Mouse (Mus musculus) ES-E14 (cell line): ENCODE measurements at regions not wholly inside any gene's neighbourhood (a gene's known extent, or its start where the extent isn't known, plus 50 kb on each side); places are given as distances from the start of the nearest gene placed in this dataset.

Experiments used
- MAFK ChIP-seq: IDR thresholded peaks from 2 replicates; pipeline ENCODE4 v1.6.1; 2014; ENCODE audit warnings: mild to moderate bottlenecking, low read depth, low read length, inconsistent platforms; ENCODE audit not compliant: insufficient read depth
- ZC3H11A ChIP-seq: IDR thresholded peaks from 2 replicates; pipeline ENCODE4 v1.6.1; 2012; ENCODE audit warnings: low read depth, mild to moderate bottlenecking, inconsistent platforms, low read length, borderline replicate concordance

GRCm38 (mm10) chr14:36485499-36485898 lies 390.8 kb downstream of the 4930474N05Rik start:
- no peak for TF ChIP-seq MAFK
- TF ChIP-seq ZC3H11A: no peak
